Mouse (Mus musculus) embryonic facial prominence, embryonic 15.5 days (tissue): ENCODE measurements at regions not wholly inside any gene's neighbourhood (a gene's known extent, or its start where the extent isn't known, plus 50 kb on each side); places are given as distances from the start of the nearest gene placed in this dataset.

ENCODE experiments used
- ATAC-seq: fragments of 200-750 bp; cut with Nextera tagmentation; 2 replicates; pipeline ENCODE4 v1.8.0; 2017; ENCODE audit warnings: low read depth, moderate TSS enrichment; ENCODE audit not compliant: insufficient number of reproducible peaks, low FRiP score, low TSS enrichment
- H3K27ac ChIP-seq: fragments of 300-500 bp; sonication (generic); replicated peaks from 2 replicates; pipeline ENCODE4 v1.5.1; 2015; ENCODE audit warnings: mild to moderate bottlenecking, inconsistent platforms
- H3K27me3 ChIP-seq: fragments of 300-500 bp; sonication (generic); 2 replicates; pipeline ENCODE4 v1.6.1; 2015; ENCODE audit warnings: inconsistent platforms
- H3K36me3 ChIP-seq: fragments of 300-500 bp; sonication (generic); 2 replicates; pipeline ENCODE4 v1.6.1; 2015; ENCODE audit warnings: mild to moderate bottlenecking, inconsistent platforms
- H3K4me1 ChIP-seq: fragments of 300-500 bp; sonication (generic); 2 replicates; pipeline ENCODE4 v1.6.1; 2015; ENCODE audit warnings: inconsistent platforms
- H3K4me2 ChIP-seq: fragments of 300-500 bp; sonication (generic); replicated peaks from 2 replicates; pipeline ENCODE4 v1.6.1; 2015; ENCODE audit warnings: mild to moderate bottlenecking, inconsistent platforms
- H3K4me3 ChIP-seq: fragments of 300-500 bp; sonication (generic); replicated peaks from 2 replicates; pipeline ENCODE4 v1.5.1; 2015; ENCODE audit warnings: mild to moderate bottlenecking, inconsistent platforms
- H3K9ac ChIP-seq: fragments of 300-500 bp; sonication (generic); 2 replicates; pipeline ENCODE4 v1.6.1; 2015; ENCODE audit warnings: inconsistent platforms
- H3K9me3 ChIP-seq: fragments of 300-500 bp; sonication (generic); replicated peaks from 2 replicates; pipeline ENCODE4 v1.6.1; 2016; ENCODE audit warnings: inconsistent platforms
- WGBS: fragments of 180-500 bp; shearing (Covaris S2); methylation state at CpG from one replicate; pipeline ENCODE4 v1.1.7; 2015; 5-methylcytosine and 5-hydroxymethylcytosine counted together

GRCm38 (mm10) chr2:78723423-78723822 lies 144.5 kb upstream of the Ube2e3 start:
- H3K9ac ChIP-seq = no peak overlapping the region
- no peak for ATAC-seq
- WGBS = 95% methylated on average over 3 of the region's 3 CpGs
- H3K9me3 ChIP-seq = no peaks in the 10 kb centered on the region
- H3K36me3 ChIP-seq = no peaks in the 10 kb centered on the region
- no peak overlapping the region for H3K4me3 ChIP-seq
- no peaks in the 10 kb centered on the region for H3K4me1 ChIP-seq
- H3K4me2 ChIP-seq = no peak overlapping the region
- H3K27me3 ChIP-seq = no peaks in the 10 kb centered on the region
- no peak overlapping the region for H3K27ac ChIP-seq

DNA sequence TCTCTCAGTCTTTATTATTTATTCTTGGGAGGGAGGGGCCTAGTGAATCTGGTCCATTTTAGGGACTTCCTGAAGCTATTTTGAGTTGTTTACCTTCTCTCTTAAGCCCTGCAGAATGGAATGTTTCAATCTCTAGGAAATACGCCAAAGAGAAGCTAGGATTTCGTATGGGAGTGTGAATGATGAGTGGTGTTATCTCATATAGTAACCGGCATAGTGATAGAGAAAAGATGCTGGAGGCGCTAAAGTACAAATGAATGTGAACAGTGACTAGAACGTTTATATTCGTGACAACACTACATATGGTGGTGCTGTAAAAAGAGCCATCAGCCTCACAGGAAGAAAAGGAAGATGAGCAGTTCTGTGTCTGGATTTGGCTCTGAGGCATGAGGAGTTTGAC lies 145.2 kb upstream of the Ube2e3 start:
- Histone ChIP-seq H3K4me1 (no peaks in the 10 kb centered on the region), H3K9ac (no peak overlapping the region), H3K27me3 (no peaks in the 10 kb centered on the region), H3K4me2 (no peak overlapping the region), H3K36me3 (no peaks in the 10 kb centered on the region), H3K9me3 (no peaks in the 10 kb centered on the region), H3K27ac (no peak overlapping the region), H3K4me3 (no peak overlapping the region)
- ATAC-seq = no peak
- WGBS = 85% methylated on average over 6 of the region's 6 CpGs

GRCm38 (mm10) chr2:78718550-78718949 lies 149.4 kb upstream of the Ube2e3 start:
- Histone ChIP-seq H3K27ac (no peak overlapping the region), H3K4me1 (no peaks in the 10 kb centered on the region), H3K4me3 (no peak overlapping the region), H3K27me3 (no peaks in the 10 kb centered on the region), H3K9ac (no peak overlapping the region), H3K9me3 (no peaks in the 10 kb centered on the region), H3K4me2 (no peak overlapping the region), H3K36me3 (no peaks in the 10 kb centered on the region)
- WGBS = 43% methylated on average over 1 of the region's 1 CpGs
- ATAC-seq = no peak

- no peak overlapping the region for H3K4me2 ChIP-seq
- H3K9me3 ChIP-seq = no peaks in the 10 kb centered on the region
- no peaks in the 10 kb centered on the region for H3K27me3 ChIP-seq
- H3K9ac ChIP-seq = no peak overlapping the region
- H3K4me3 ChIP-seq = no peak overlapping the region
- 76% methylated on average over 7 of the region's 7 CpGs for WGBS
- no peaks in the 10 kb centered on the region for H3K4me1 ChIP-seq
- ATAC-seq = no peak
- no peak overlapping the region for H3K27ac ChIP-seq
- no peaks in the 10 kb centered on the region for H3K36me3 ChIP-seq
Observed at GRCm38 (mm10) chr2:78716157-78716798, 151.6 kb upstream of the Ube2e3 start.

GRCm38 (mm10) chr2:78694851-78695250 lies 173.1 kb upstream of the Ube2e3 start:
- no peaks in the 10 kb centered on the region for H3K27me3 ChIP-seq
- no peaks in the 10 kb centered on the region for H3K36me3 ChIP-seq
- no peak overlapping the region for H3K4me3 ChIP-seq
- H3K9me3 ChIP-seq = no peaks in the 10 kb centered on the region
- no peak overlapping the region for H3K27ac ChIP-seq
- no peak overlapping the region for H3K9ac ChIP-seq
- no peak overlapping the region for H3K4me2 ChIP-seq
- WGBS = 27% methylated on average over 6 of the region's 6 CpGs
- H3K4me1 ChIP-seq = no peaks in the 10 kb centered on the region
- ATAC-seq = no peak

GRCm38 (mm10) chr2:78656668-78657067 lies 211.3 kb upstream of the Ube2e3 start:
- no peak overlapping the region for H3K9ac ChIP-seq
- no peak overlapping the region for H3K27ac ChIP-seq
- H3K9me3 ChIP-seq = no peaks in the 10 kb centered on the region
- ATAC-seq = no peak
- no peaks in the 10 kb centered on the region for H3K36me3 ChIP-seq
- H3K4me3 ChIP-seq = no peak overlapping the region
- no peaks in the 10 kb centered on the region for H3K27me3 ChIP-seq
- H3K4me1 ChIP-seq = 0 out of 2 replicates have a peak, but pooled peaks cover 5% of the 10 kb centered on the region
- 39% methylated on average over 2 of the region's 2 CpGs for WGBS
- no peak overlapping the region for H3K4me2 ChIP-seq

DNA sequence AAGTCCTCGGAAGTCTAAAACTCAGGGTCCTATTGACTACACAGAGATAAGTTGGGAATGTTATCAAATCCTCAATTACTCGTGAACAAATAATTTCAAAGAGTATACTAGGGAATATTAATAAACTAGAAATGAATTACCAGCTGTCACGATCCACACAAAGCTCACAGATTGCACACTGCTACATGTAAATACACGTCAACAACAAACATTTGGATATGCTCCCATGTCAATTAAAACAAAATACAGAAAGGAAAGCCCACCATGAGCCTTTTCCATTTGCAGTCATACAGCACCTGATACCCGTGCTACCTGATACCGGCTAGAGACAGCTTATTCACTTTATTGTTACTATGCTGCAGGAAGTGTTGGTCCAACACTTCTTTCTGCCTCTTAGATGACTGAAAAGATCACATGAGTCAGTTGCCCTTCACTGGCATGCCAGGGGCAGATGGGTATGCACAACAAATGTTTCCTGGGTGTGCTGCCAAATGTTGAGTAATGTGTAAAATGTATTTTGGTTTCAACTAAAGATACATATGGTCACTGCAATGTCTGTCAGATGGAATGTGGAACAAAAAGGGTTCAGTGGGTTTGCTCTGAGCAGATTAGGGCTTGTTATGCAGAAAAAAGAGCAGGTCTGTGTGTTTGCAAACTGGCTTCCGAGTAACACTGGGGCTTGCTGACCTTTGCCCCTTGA lies 212.6 kb upstream of the Ube2e3 start:
- ATAC-seq = no peak
- Histone ChIP-seq H3K4me3 (no peak overlapping the region), H3K4me1 (0 out of 2 replicates have a peak, but pooled peaks cover 5% of the 10 kb centered on the region), H3K9me3 (no peaks in the 10 kb centered on the region), H3K4me2 (no peak overlapping the region), H3K27me3 (no peaks in the 10 kb centered on the region), H3K9ac (no peak overlapping the region), H3K27ac (no peak overlapping the region), H3K36me3 (no peaks in the 10 kb centered on the region)
- WGBS = 65% methylated on average over 7 of the region's 7 CpGs

DNA sequence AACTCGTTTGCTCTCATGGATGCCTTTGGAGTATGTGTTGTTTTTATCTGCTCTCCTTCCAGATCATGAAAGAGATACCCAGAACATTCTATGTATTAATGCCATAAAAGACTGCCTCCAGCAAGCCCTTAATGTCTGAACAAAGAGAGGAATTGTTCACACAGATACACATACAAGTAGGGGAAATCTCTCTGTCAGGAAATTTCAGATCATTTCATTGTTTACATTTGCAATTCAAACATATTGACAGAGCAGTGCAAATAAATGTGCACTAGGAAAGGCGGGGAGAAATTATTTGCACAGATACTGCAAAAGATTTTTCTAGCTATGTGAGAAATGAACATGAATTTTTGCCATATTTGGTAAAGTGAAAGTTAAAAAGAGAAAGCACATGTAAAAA lies 216.4 kb upstream of the Ube2e3 start:
- Histone ChIP-seq H3K9me3 (no peaks in the 10 kb centered on the region), H3K9ac (no peak overlapping the region), H3K27me3 (no peaks in the 10 kb centered on the region), H3K4me2 (no peak overlapping the region), H3K4me1 (0 out of 2 replicates have a peak, but pooled peaks cover 5% of the 10 kb centered on the region), H3K36me3 (no peaks in the 10 kb centered on the region), H3K4me3 (no peak overlapping the region), H3K27ac (no peak overlapping the region)
- WGBS = 43% methylated on average over 2 of the region's 2 CpGs
- ATAC-seq = no peak

DNA sequence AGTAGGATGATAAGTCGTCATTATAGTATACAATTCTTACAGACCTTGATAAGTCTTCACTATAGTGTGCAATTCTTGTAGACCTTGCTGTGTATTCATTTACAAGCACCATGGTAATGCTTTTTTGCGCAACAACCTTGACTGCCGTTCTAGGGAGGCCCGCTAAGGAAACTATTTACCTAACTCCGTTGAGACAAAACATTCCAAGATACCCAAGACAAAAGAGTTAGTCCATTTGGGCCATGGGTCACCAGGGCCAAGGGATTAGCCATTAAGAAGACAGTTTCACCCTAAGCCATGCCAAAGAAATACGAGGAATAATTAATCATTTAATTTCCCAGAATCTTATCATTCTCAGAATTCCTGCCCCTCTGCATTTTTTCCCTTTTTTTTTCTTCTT lies 227.6 kb upstream of the Ube2e3 start:
- Histone ChIP-seq H3K4me1 (no peaks in the 10 kb centered on the region), H3K4me2 (no peak overlapping the region), H3K36me3 (no peaks in the 10 kb centered on the region), H3K27me3 (no peaks in the 10 kb centered on the region), H3K4me3 (no peak overlapping the region), H3K9me3 (no peaks in the 10 kb centered on the region), H3K9ac (no peak overlapping the region), H3K27ac (no peak overlapping the region)
- 85% methylated on average over 6 of the region's 6 CpGs for WGBS
- ATAC-seq = no peak

GRCm38 (mm10) chr2:78625264-78625663 lies 242.7 kb upstream of the Ube2e3 start:
- H3K4me1 ChIP-seq = no peaks in the 10 kb centered on the region
- no peaks in the 10 kb centered on the region for H3K36me3 ChIP-seq
- no peak overlapping the region for H3K4me2 ChIP-seq
- H3K27ac ChIP-seq = no peak overlapping the region
- H3K9ac ChIP-seq = no peak overlapping the region
- no peak overlapping the region for H3K4me3 ChIP-seq
- WGBS = 81% methylated on average over 4 of the region's 4 CpGs
- no peak for ATAC-seq
- no peaks in the 10 kb centered on the region for H3K9me3 ChIP-seq
- no peaks in the 10 kb centered on the region for H3K27me3 ChIP-seq

GRCm38 (mm10) chr2:78606388-78606787 lies 261.5 kb upstream of the Ube2e3 start:
- ATAC-seq = no peak
- Histone ChIP-seq H3K27ac (no peak overlapping the region), H3K4me2 (no peak overlapping the region), H3K4me3 (no peak overlapping the region), H3K9ac (no peak overlapping the region), H3K9me3 (no peaks in the 10 kb centered on the region), H3K4me1 (no peaks in the 10 kb centered on the region), H3K36me3 (no peaks in the 10 kb centered on the region), H3K27me3 (no peaks in the 10 kb centered on the region)

DNA sequence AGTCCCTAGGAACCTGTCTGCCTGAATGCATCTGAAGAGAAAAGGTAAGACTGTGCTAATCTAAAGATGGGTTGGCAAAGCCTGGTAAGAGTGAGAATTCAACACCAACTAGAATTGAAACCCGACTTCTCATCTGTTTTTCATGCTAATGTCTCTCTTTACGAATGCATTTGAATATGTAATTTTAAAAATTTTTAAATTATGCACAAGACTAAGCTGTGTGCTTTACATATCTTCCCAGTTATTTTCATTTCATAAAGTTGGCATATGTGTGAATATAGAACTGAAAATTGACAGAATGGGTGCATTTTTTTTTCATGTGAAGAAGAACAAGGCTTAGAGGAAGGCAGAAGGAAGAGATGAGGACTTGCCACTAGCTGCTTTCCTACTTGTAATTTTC lies 267.2 kb upstream of the Ube2e3 start:
- ATAC-seq = no peak
- Histone ChIP-seq H3K9ac (no peak overlapping the region), H3K27ac (no peak overlapping the region), H3K4me2 (no peak overlapping the region), H3K4me1 (no peaks in the 10 kb centered on the region), H3K27me3 (no peaks in the 10 kb centered on the region), H3K36me3 (no peaks in the 10 kb centered on the region), H3K9me3 (no peaks in the 10 kb centered on the region), H3K4me3 (no peak overlapping the region)
- 65% methylated on average over 2 of the region's 2 CpGs for WGBS
